Mouse (Mus musculus) erythroblast, embryonic 14.5 days (primary cell): ENCODE data around the gene Lama4.

Experiments
- GATA1 ChIP-seq: IDR thresholded peaks from 2 replicates; pipeline ENCODE4 v1.6.1; 2012; ENCODE audit warnings: low read length, inconsistent platforms, mixed read lengths
- TAL1 ChIP-seq: IDR thresholded peaks from 3 replicates; pipeline ENCODE4 v1.6.1; 2012; ENCODE audit warnings: low read length, inconsistent platforms, mixed read lengths

- TF ChIP-seq GATA1: no peak
- no peak for TF ChIP-seq TAL1
These were observed 100.1 kb downstream of the Lama4 start for GRCm38 (mm10) chr10:39065449-39065848.
